Mouse (Mus musculus): ENCODE measurements around the gene Ctnna2. TPM values are rescaled to one million over a fixed set of nuclear protein-coding genes. Genes with fewer than 3 reads are reported as not detected.

Gene Ctnna2
- polyA plus RNA-seq, 1 experiment: 0.11 TPM

DNA sequence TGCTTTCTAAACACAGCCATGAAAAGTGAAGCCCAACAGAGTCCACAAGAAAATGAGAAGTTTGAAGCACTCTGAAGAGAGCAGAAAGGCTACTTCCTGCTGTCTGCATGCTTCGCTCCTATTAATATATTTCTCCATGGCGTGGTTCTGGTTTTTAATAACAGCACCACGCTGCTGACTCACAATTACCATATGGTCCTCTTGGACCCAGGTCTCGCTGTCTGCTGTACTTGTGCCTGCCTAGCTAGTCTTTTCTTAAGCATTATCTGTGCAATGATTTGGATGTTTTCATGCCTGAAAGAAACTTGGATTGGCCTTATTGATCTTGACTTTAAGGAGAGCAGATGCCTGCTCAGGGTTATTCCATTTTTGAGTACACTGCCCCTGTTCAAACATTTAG, 28.2 kb downstream of the Ctnna2 start:
- Histone ChIP-seq H3K27ac (ENCODE audit: insufficient read depth, low read depth, low read length) (no peak overlapping the region), H3K4me1 (ENCODE audit: control insufficient read depth, insufficient read depth, insufficient read length, low read length) (no peaks in the 10 kb centered on the region), H3K36me3 (ENCODE audit: control insufficient read depth, insufficient read depth, low read length) (no peaks in the 10 kb centered on the region), H3K27me3 (ENCODE audit: control insufficient read depth, insufficient read depth, low read length) (no peaks in the 10 kb centered on the region), H3K4me3 (ENCODE audit: low read depth, low read length) (no peak overlapping the region)
- WGBS: 74% methylated on average over 4 of the region's 4 CpGs
- TF ChIP-seq POLR2A (IDR thresholded peaks at IDR 0.05; ENCODE audit: low read depth, low read length): no peak
- no peak for TF ChIP-seq CTCF (IDR thresholded peaks at IDR 0.05; ENCODE audit: extremely low read depth, insufficient read length, insufficient replicate concordance, low read depth, low read length)

DNA sequence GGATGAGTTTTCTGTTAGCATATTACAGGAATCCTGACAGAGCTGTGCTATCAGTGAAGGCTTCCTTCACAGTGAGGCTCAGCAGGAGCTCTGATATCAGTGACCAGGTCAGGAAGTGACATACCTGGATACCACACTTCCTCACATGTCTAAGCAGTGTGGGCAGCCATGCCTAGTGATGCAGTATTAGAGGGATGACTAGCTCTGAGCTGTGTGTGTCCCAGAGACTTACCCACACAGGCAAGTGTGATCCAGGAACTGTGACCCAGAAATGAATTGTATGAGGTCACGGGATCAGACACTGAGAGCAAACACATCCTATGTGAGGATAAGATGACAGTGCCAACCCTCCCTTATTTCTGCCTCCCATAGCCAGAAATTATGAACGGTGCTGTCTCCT, 28.8 kb downstream of the Ctnna2 start:
- H3K27ac ChIP-seq (ENCODE audit: insufficient read depth, low read depth, low read length): no peak overlapping the region

DNA sequence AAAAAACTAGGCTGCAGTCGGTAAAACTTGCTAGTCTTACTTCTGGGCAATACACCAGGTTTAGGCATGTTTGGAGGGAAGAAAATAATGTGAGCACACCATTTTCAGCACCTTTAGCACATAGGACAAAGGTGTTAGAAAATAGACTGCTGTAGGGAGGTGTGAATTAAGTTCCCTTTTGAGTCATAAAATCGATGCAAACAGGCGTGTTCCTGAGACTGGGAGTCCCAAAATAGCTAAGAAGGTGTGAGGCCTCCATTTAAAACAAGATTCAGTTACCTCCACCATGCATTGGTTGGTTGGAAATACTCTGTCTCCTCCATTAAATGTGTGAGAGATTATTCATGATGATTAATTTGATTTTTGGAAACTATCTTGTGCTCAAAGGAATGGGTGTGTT, 50.1 kb downstream of the Ctnna2 start:
- no peaks in the 10 kb centered on the region for H3K27me3 ChIP-seq (ENCODE audit: control insufficient read depth, insufficient read depth, low read length)
- WGBS: 64% methylated on average over 3 of the region's 3 CpGs

More for the DNA sequence above, 28.8 kb downstream of the Ctnna2 start:
- 81% methylated on average over 2 of the region's 2 CpGs for WGBS
- H3K27me3 ChIP-seq (ENCODE audit: control insufficient read depth, insufficient read depth, low read length): no peaks in the 10 kb centered on the region
- no peak overlapping the region for H3K4me3 ChIP-seq (ENCODE audit: low read depth, low read length)
- TF ChIP-seq POLR2A (IDR thresholded peaks at IDR 0.05; ENCODE audit: low read depth, low read length): no peak
- TF ChIP-seq CTCF (IDR thresholded peaks at IDR 0.05; ENCODE audit: extremely low read depth, insufficient read length, insufficient replicate concordance, low read depth, low read length): no peak
- H3K4me1 ChIP-seq (ENCODE audit: control insufficient read depth, insufficient read depth, insufficient read length, low read length): no peaks in the 10 kb centered on the region
- no peaks in the 10 kb centered on the region for H3K36me3 ChIP-seq (ENCODE audit: control insufficient read depth, insufficient read depth, low read length)

DNA sequence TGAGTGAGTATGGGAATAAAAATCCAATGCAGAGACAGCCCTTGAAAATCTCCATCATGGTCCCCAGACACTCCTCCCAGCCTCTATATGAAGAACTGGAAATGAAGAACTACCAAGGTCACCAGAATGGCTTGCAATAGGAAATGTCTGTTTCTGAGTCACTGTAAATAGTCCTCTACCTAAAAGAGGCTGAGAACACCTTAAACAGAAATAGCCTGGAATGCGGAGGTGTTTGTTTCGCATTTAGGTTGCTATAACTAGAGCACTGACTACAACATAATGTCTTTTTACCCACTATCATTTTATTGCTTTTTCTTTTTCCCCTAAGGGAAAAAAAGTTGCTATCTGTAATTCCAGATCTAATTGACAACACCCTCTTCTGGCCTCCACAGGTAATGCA, 106.3 kb downstream of the Ctnna2 start:
- Histone ChIP-seq H3K27ac (ENCODE audit: insufficient read depth, low read depth, low read length) (no peak overlapping the region), H3K27me3 (ENCODE audit: control insufficient read depth, insufficient read depth, low read length) (no peaks in the 10 kb centered on the region), H3K4me1 (ENCODE audit: control insufficient read depth, insufficient read depth, insufficient read length, low read length) (no peaks in the 10 kb centered on the region), H3K36me3 (ENCODE audit: control insufficient read depth, insufficient read depth, low read length) (no peaks in the 10 kb centered on the region), H3K4me3 (ENCODE audit: low read depth, low read length) (no peak overlapping the region)
- WGBS: over 99% methylated on average over 2 of the region's 2 CpGs
- no peak for TF ChIP-seq POLR2A (IDR thresholded peaks at IDR 0.05; ENCODE audit: low read depth, low read length)
- TF ChIP-seq CTCF (IDR thresholded peaks at IDR 0.05; ENCODE audit: extremely low read depth, insufficient read length, insufficient replicate concordance, low read depth, low read length): no peak

More for the DNA sequence above, 50.1 kb downstream of the Ctnna2 start:
- Histone ChIP-seq H3K4me1 (ENCODE audit: control insufficient read depth, insufficient read depth, insufficient read length, low read length) (no peaks in the 10 kb centered on the region), H3K36me3 (ENCODE audit: control insufficient read depth, insufficient read depth, low read length) (no peaks in the 10 kb centered on the region), H3K27ac (ENCODE audit: insufficient read depth, low read depth, low read length) (no peak overlapping the region), H3K4me3 (ENCODE audit: low read depth, low read length) (no peak overlapping the region)
- no peak for TF ChIP-seq CTCF (IDR thresholded peaks at IDR 0.05; ENCODE audit: extremely low read depth, insufficient read length, insufficient replicate concordance, low read depth, low read length)
- no peak for TF ChIP-seq POLR2A (IDR thresholded peaks at IDR 0.05; ENCODE audit: low read depth, low read length)

DNA sequence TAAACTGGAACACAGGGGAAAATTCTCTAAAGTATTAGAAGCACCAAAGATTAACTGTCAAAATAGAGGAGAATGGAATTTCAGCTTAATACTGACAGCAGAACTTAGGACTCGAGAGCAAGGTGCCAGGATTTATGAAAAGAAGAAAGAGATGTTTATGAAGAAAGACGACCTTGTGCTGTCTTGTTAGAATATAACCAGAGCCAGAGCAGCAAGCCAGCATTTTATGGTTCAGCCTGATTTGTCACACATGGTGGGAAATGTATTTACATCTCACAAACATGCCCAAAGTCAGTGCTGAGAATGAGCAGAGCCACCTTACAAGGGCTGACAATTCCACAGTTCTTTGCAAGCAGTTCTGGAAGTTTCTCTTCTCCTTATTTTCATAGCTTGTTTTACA, 110.2 kb downstream of the Ctnna2 start:
- Histone ChIP-seq H3K27ac (ENCODE audit: insufficient read depth, low read depth, low read length) (no peak overlapping the region), H3K4me1 (ENCODE audit: control insufficient read depth, insufficient read depth, insufficient read length, low read length) (no peaks in the 10 kb centered on the region), H3K27me3 (ENCODE audit: control insufficient read depth, insufficient read depth, low read length) (no peaks in the 10 kb centered on the region), H3K4me3 (ENCODE audit: low read depth, low read length) (no peak overlapping the region), H3K36me3 (ENCODE audit: control insufficient read depth, insufficient read depth, low read length) (no peaks in the 10 kb centered on the region)
- TF ChIP-seq CTCF (IDR thresholded peaks at IDR 0.05; ENCODE audit: extremely low read depth, insufficient read length, insufficient replicate concordance, low read depth, low read length) (no peak), POLR2A (IDR thresholded peaks at IDR 0.05; ENCODE audit: low read depth, low read length) (no peak)
- 36% methylated on average over 2 of the region's 2 CpGs for WGBS

DNA sequence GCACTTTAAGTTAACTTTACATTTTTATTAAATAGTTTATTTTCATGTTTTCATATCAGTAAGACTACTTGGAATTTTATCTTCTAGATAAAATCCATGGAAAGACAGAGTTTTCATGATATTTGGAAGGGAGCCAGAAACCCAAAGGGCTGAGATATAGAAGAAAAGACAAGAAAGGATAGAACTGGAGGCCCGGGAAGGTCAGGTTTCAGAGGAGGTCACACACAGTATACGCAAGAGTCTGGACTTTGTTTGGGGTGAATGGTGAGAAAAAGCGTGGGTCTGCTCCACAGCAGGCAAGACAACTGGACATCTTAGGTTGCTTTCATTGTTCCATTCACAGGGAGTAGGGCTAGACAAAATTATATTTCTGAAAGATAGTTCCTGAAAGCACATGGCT, 111.4 kb downstream of the Ctnna2 start:
- H3K36me3 ChIP-seq (ENCODE audit: control insufficient read depth, insufficient read depth, low read length): no peaks in the 10 kb centered on the region
- H3K4me3 ChIP-seq (ENCODE audit: low read depth, low read length): no peak overlapping the region
- WGBS: 50% methylated on average over 3 of the region's 3 CpGs
- H3K27ac ChIP-seq (ENCODE audit: insufficient read depth, low read depth, low read length): no peak overlapping the region
- no peaks in the 10 kb centered on the region for H3K4me1 ChIP-seq (ENCODE audit: control insufficient read depth, insufficient read depth, insufficient read length, low read length)
- H3K27me3 ChIP-seq (ENCODE audit: control insufficient read depth, insufficient read depth, low read length): no peaks in the 10 kb centered on the region
- TF ChIP-seq POLR2A (IDR thresholded peaks at IDR 0.05; ENCODE audit: low read depth, low read length) (no peak), CTCF (IDR thresholded peaks at IDR 0.05; ENCODE audit: extremely low read depth, insufficient read length, insufficient replicate concordance, low read depth, low read length) (no peak)

DNA sequence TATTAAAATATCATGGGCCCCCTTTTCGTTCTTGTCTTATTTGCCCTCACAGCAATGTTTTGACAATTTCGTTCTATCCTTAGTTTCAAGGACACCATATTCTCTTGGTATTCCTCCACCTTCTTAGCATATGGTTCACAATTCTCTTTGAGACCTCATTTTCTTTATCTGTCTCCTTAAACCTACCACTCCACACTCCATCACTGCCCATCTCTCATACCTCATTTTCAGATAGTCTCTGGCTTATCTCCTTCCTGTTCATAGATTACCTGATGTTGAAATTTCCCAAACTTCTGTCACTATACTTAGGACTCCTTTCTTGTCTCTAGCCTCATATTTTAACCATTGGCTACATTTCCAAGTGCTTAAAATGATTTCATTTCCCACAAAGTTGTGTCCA, 116.1 kb downstream of the Ctnna2 start:
- WGBS: 69% methylated on average over 2 of the region's 2 CpGs
- Histone ChIP-seq H3K36me3 (ENCODE audit: control insufficient read depth, insufficient read depth, low read length) (no peaks in the 10 kb centered on the region), H3K27ac (ENCODE audit: insufficient read depth, low read depth, low read length) (no peak overlapping the region), H3K4me3 (ENCODE audit: low read depth, low read length) (no peak overlapping the region), H3K4me1 (ENCODE audit: control insufficient read depth, insufficient read depth, insufficient read length, low read length) (no peaks in the 10 kb centered on the region), H3K27me3 (ENCODE audit: control insufficient read depth, insufficient read depth, low read length) (no peaks in the 10 kb centered on the region)
- TF ChIP-seq CTCF (IDR thresholded peaks at IDR 0.05; ENCODE audit: extremely low read depth, insufficient read length, insufficient replicate concordance, low read depth, low read length) (no peak), POLR2A (IDR thresholded peaks at IDR 0.05; ENCODE audit: low read depth, low read length) (no peak)

DNA sequence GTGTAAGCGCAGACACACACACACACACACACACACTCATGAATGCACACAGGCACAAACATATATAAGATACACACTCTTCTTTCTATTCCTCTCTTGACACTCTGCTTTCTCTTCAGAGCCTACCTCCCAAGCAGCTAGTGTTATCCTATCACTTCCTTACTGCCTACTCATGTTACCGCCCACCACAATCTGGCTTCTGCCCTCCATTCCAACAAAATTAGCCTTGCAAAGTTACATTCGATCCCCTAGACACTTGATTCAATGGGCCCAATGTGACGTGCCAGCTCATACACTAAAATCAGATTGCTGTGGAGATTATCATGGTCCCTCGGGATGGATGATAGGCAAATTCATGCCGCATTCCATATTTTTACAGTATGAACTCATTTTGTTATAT, 116.7 kb downstream of the Ctnna2 start:
- TF ChIP-seq POLR2A (IDR thresholded peaks at IDR 0.05; ENCODE audit: low read depth, low read length) (no peak), CTCF (IDR thresholded peaks at IDR 0.05; ENCODE audit: extremely low read depth, insufficient read length, insufficient replicate concordance, low read depth, low read length) (no peak)
- Histone ChIP-seq H3K4me1 (ENCODE audit: control insufficient read depth, insufficient read depth, insufficient read length, low read length) (no peaks in the 10 kb centered on the region), H3K27me3 (ENCODE audit: control insufficient read depth, insufficient read depth, low read length) (no peaks in the 10 kb centered on the region), H3K27ac (ENCODE audit: insufficient read depth, low read depth, low read length) (no peak overlapping the region), H3K36me3 (ENCODE audit: control insufficient read depth, insufficient read depth, low read length) (no peaks in the 10 kb centered on the region), H3K4me3 (ENCODE audit: low read depth, low read length) (no peak overlapping the region)
- 86% methylated on average over 6 of the region's 6 CpGs for WGBS

All from small intestine, adult 2 months (tissue).